Mouse (Mus musculus): ENCODE results near the gene Eif3g.

Gene Eif3g

GRCm38 (mm10) chr9:20857131-20857530, 41.3 kb downstream of the Eif3g start:
- no peak for DNase-seq (ENCODE audit: low spot score)

DNA sequence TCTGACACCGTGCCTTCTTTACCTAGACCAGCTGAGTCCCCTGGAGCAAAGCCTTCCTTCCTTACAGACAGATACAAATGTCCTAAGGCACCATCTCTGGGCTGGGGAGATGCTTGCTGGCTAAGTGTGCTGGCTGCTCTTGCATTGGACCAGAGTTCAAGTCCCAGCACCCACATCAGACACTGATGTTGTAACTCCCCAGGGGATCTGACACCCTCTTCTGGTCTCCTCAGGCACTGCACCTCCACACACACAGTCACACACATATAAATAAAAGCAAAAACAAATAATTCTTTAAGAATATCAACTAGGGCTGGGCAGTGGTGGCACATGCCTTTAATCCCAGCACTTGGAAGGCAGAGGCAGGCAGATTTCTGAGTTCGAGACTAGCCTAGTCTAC, 48.2 kb downstream of the Eif3g start:
- DNase-seq (ENCODE audit: low spot score) = no peak

All from left cerebral cortex, adult 11 months (tissue).